25 mouse cellular contexts compared by ENCODE assay signal in the genomic region with DNA sequence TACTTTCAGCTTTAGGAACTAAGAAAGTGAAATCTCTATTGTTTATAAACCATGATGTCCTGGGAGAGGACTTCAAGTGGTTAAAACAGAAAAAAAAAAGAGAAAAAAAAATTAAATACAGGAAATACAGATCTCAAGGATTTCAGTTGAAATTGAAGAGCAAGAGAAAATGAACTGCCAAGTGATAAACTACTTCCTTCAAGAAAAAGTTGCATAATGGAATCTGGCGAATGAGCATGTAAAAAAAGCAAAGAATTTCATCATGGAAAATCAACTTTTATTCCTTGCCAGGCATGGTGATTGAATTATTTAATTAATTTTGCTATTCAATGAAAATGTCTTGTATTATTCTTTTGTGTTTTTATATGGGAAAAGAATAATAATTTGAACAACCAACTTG.
"Had no signal": no experiment of that assay in that cellular context is flagged by ENCODE, and none has a peak within 500 bp of the region (broad histone marks: within the 10 kb centered on the region; RNA-seq: fewer than 3 reads in every experiment).

No protein-coding gene starts in this region.

- H3K4me2 ChIP-seq: heart, embryonic 12.5 days; hindbrain, embryonic 12.5 days; hindbrain, embryonic 14.5 days; intestine, embryonic 15.5 days; limb, embryonic 12.5 days had no signal

- ATAC-seq: forebrain, embryonic 16.5 days; hindbrain, embryonic 16.5 days; inflammation-experienced regulatory T-cells, adult 6 months; intestine, embryonic 15.5 days; intestine, postnatal 0 days had no signal

- H3K27me3 ChIP-seq: heart, embryonic 12.5 days; hindbrain, embryonic 12.5 days; intestine, embryonic 15.5 days; limb, embryonic 12.5 days had no signal

- H3K9me3 ChIP-seq: heart, embryonic 10.5 days; heart, embryonic 12.5 days; hindbrain, embryonic 10.5 days; hindbrain, embryonic 12.5 days; intestine, embryonic 15.5 days; limb, embryonic 10.5 days; limb, embryonic 12.5 days had no signal

- H3K4me3 ChIP-seq: gastrocnemius, adult 2 months; heart, embryonic 10.5 days; heart, embryonic 12.5 days; hindbrain, embryonic 10.5 days; hindbrain, embryonic 12.5 days; intestine, embryonic 15.5 days; layer of hippocampus, adult 2 months; left cerebral cortex, adult 2 months; limb, embryonic 10.5 days; limb, embryonic 12.5 days had no signal

- DNase-seq: gastrocnemius, adult 2 months; gastrocnemius, postnatal 10 days; gastrocnemius, postnatal 25 days; heart, adult 18-20 months; heart, postnatal 10 days; heart, postnatal 4 days; kidney, adult 18-20 months; kidney, adult 8-10 months; kidney, postnatal 10 days; kidney, postnatal 25 days; kidney, postnatal 4 days had no signal

- H3K36me3 ChIP-seq: heart, embryonic 10.5 days; heart, embryonic 12.5 days; hindbrain, embryonic 10.5 days; hindbrain, embryonic 12.5 days; intestine, embryonic 15.5 days; limb, embryonic 10.5 days; limb, embryonic 12.5 days had no signal

- H3K9ac ChIP-seq: heart, embryonic 12.5 days; hindbrain, embryonic 12.5 days; hindbrain, embryonic 14.5 days; intestine, embryonic 15.5 days; limb, embryonic 12.5 days had no signal

- H3K4me1 ChIP-seq: heart, embryonic 10.5 days; heart, embryonic 12.5 days; hindbrain, embryonic 10.5 days; hindbrain, embryonic 12.5 days; intestine, embryonic 15.5 days; limb, embryonic 10.5 days; limb, embryonic 12.5 days had no signal

- H3K27ac ChIP-seq: gastrocnemius, adult 2 months; heart, embryonic 10.5 days; hindbrain, embryonic 10.5 days; hindbrain, embryonic 12.5 days; hindbrain, embryonic 14.5 days; intestine, embryonic 15.5 days; layer of hippocampus, adult 2 months; left cerebral cortex, adult 2 months; limb, embryonic 10.5 days; limb, embryonic 12.5 days had no signal
